Mouse (Mus musculus) megakaryocyte progenitor cell, adult 5-6 weeks (primary cell): ENCODE results near the gene Ltb. TPM values are rescaled to one million over a fixed set of nuclear protein-coding genes. Genes with fewer than 3 reads are reported as not detected.

Source experiments
- ATAC-seq: replicated peaks from 2 replicates; pipeline ENCODE4 v1.8.0; 2016; ENCODE audit warnings: mild to moderate bottlenecking, moderate TSS enrichment, inconsistent platforms; ENCODE audit not compliant: poor library complexity
- total RNA-seq, 2 experiments: library from RNA; stranded (forward) in 1 of 2; stranded (reverse) in 1 of 2; fragments of 157-497, 149-512 nt in 1 of 2; fragments of 200-1000 nt in 1 of 2; gene quantifications; 2 replicates each; pipeline versions ENCODE4 v1.2.3 to v1.2.4; 2015 to 2017

The Ltb gene
- total RNA-seq, 2 experiments from 2014 or later = 0.81 to 4.4 TPM

- peak; percentile 61 for ATAC-seq
Measured at GRCm38 (mm10) chr17:35242015-35242941, 48.0 kb downstream of the Ltb start.

- peak; percentile 5; the same call in 1 of the 2 replicates for ATAC-seq
Measured at GRCm38 (mm10) chr17:35243086-35243485, 48.8 kb downstream of the Ltb start.

GRCm38 (mm10) chr17:35244999-35245398 lies 50.8 kb downstream of the Ltb start:
- no peak for ATAC-seq

Other genes with a start within 250 kb of the Ltb start
Only the 30 nearest of the 39 such genes appear.
- not detected in 2 replicates for gene Vwa7, start 177.9 kb upstream of the Ltb start, total RNA-seq (2015)
- gene Vwa7, start 177.9 kb upstream of the Ltb start, total RNA-seq (2017) = 0.17 TPM in 1 of 2 replicates, not detected in the other
- gene Sapcd1, start 166.4 kb upstream of the Ltb start, total RNA-seq (2015) = 0.93 and 1.9 TPM in 2 replicates
- 1.5 TPM in 1 of 2 replicates, not detected in the other for gene Sapcd1, start 166.4 kb upstream of the Ltb start, total RNA-seq (2017)
- gene Msh5, start 147.7 kb upstream of the Ltb start, total RNA-seq (2015) = 4.2 and 5.7 TPM in 2 replicates
- 2.4 and 3.5 TPM in 2 replicates for gene Msh5, start 147.7 kb upstream of the Ltb start, total RNA-seq (2017)
- 209 and 248 TPM in 2 replicates for gene Clic1, start 144.5 kb upstream of the Ltb start, total RNA-seq (2015)
- gene Clic1, start 144.5 kb upstream of the Ltb start, total RNA-seq (2017) = 225 and 254 TPM in 2 replicates
- gene Ddah2, start 135.4 kb upstream of the Ltb start, total RNA-seq (2015) = 1.8 and 2.6 TPM in 2 replicates
- gene Ddah2, start 135.4 kb upstream of the Ltb start, total RNA-seq (2017) = 1.9 and 3.5 TPM in 2 replicates
- not detected in 2 replicates for gene Ly6g6c, start 129.1 kb upstream of the Ltb start, total RNA-seq (2015)
- not detected in 2 replicates for gene Ly6g6c, start 129.1 kb upstream of the Ltb start, total RNA-seq (2017)
- gene Mpig6b, start 128.3 kb upstream of the Ltb start, total RNA-seq (2015) = not detected in 2 replicates
- gene Mpig6b, start 128.3 kb upstream of the Ltb start, total RNA-seq (2017) = not detected in 2 replicates
- gene Ly6g6e, start 117.5 kb upstream of the Ltb start, total RNA-seq (2015) = not detected in 2 replicates
- gene Ly6g6e, start 117.5 kb upstream of the Ltb start, total RNA-seq (2017) = not detected in 2 replicates
- not detected in 2 replicates for gene Ly6g6d, start 116.4 kb upstream of the Ltb start, total RNA-seq (2015)
- not detected in 2 replicates for gene Ly6g6d, start 116.4 kb upstream of the Ltb start, total RNA-seq (2017)
- gene Ly6g6f, start 108.8 kb upstream of the Ltb start, total RNA-seq (2015) = not detected in 2 replicates
- not detected in 2 replicates for gene Ly6g6f, start 108.8 kb upstream of the Ltb start, total RNA-seq (2017)
- 17.5 and 21.1 TPM in 2 replicates for gene Abhd16a, start 105.2 kb upstream of the Ltb start, total RNA-seq (2015)
- gene Abhd16a, start 105.2 kb upstream of the Ltb start, total RNA-seq (2017) = 22.7 and 26.0 TPM in 2 replicates
- gene Ly6g5c, start 86.2 kb upstream of the Ltb start, total RNA-seq (2015) = not detected in 2 replicates
- gene Ly6g5c, start 86.2 kb upstream of the Ltb start, total RNA-seq (2017) = not detected in 2 replicates
- gene Ly6g5b, start 79.0 kb upstream of the Ltb start, total RNA-seq (2015) = 0.84 and 1.4 TPM in 2 replicates
- gene Ly6g5b, start 79.0 kb upstream of the Ltb start, total RNA-seq (2017) = 0.27 and 0.92 TPM in 2 replicates
- gene Gpank1, start 73.0 kb upstream of the Ltb start, total RNA-seq (2015) = 20.3 and 20.7 TPM in 2 replicates
- gene Gpank1, start 73.0 kb upstream of the Ltb start, total RNA-seq (2017) = 33.9 and 36.8 TPM in 2 replicates
- gene Csnk2b, start 72.4 kb upstream of the Ltb start, total RNA-seq (2015) = 411 and 443 TPM in 2 replicates
- gene Csnk2b, start 72.4 kb upstream of the Ltb start, total RNA-seq (2017) = 375 TPM in 2 replicates
- 1.5 and 3.6 TPM in 2 replicates for gene D17H6S53E, start 68.1 kb upstream of the Ltb start, total RNA-seq (2015)
- gene D17H6S53E, start 68.1 kb upstream of the Ltb start, total RNA-seq (2017) = 7.7 and 7.9 TPM in 2 replicates
- gene Apom, start 62.4 kb upstream of the Ltb start, total RNA-seq (2015) = not detected in 2 replicates
- gene Apom, start 62.4 kb upstream of the Ltb start, total RNA-seq (2017) = not detected in 2 replicates
- 73.9 and 78.5 TPM in 2 replicates for gene Bag6, start 59.3 kb upstream of the Ltb start, total RNA-seq (2015)
- gene Bag6, start 59.3 kb upstream of the Ltb start, total RNA-seq (2017) = 77.3 and 88.5 TPM in 2 replicates
- 228 and 262 TPM in 2 replicates for gene Prrc2a, start 29.5 kb upstream of the Ltb start, total RNA-seq (2015)
- gene Prrc2a, start 29.5 kb upstream of the Ltb start, total RNA-seq (2017) = 59.6 and 63.9 TPM in 2 replicates
- 5.8 and 12.4 TPM in 2 replicates for gene Aif1, start 18.4 kb upstream of the Ltb start, total RNA-seq (2015)
- 8.9 and 11.5 TPM in 2 replicates for gene Aif1, start 18.4 kb upstream of the Ltb start, total RNA-seq (2017)
- 65.2 and 70.1 TPM in 2 replicates for gene Lst1, start 6.0 kb upstream of the Ltb start, total RNA-seq (2015)
- gene Lst1, start 6.0 kb upstream of the Ltb start, total RNA-seq (2017) = 47.2 and 99.6 TPM in 2 replicates
- 18.6 and 33.2 TPM in 2 replicates for gene Tnf, start 7.6 kb downstream of the Ltb start, total RNA-seq (2015)
- gene Tnf, start 7.6 kb downstream of the Ltb start, total RNA-seq (2017) = 11.1 and 16.4 TPM in 2 replicates
- not detected in 2 replicates for gene Lta, start 10.9 kb downstream of the Ltb start, total RNA-seq (2015)
- not detected in 2 replicates for gene Lta, start 10.9 kb downstream of the Ltb start, total RNA-seq (2017)
- gene Gm16181, start 26.4 kb downstream of the Ltb start, total RNA-seq (2015) = not detected in 2 replicates
- gene Gm16181, start 26.4 kb downstream of the Ltb start, total RNA-seq (2017) = not detected in 2 replicates
- gene Atp6v1g2, start 39.2 kb downstream of the Ltb start, total RNA-seq (2015) = 4.1 and 6.9 TPM in 2 replicates
- 1.1 and 2.4 TPM in 2 replicates for gene Atp6v1g2, start 39.2 kb downstream of the Ltb start, total RNA-seq (2017)
- 1.9 and 3.1 TPM in 2 replicates for gene Nfkbil1, start 41.4 kb downstream of the Ltb start, total RNA-seq (2015)
- 6.7 and 8.0 TPM in 2 replicates for gene Nfkbil1, start 41.4 kb downstream of the Ltb start, total RNA-seq (2017)
- 289 and 314 TPM in 2 replicates for gene Ddx39b, start 47.3 kb downstream of the Ltb start, total RNA-seq (2015)
- 188 and 193 TPM in 2 replicates for gene Ddx39b, start 47.3 kb downstream of the Ltb start, total RNA-seq (2017)
- gene H2-D1, start 68.3 kb downstream of the Ltb start, total RNA-seq (2015) = 248 and 262 TPM in 2 replicates
- gene H2-D1, start 68.3 kb downstream of the Ltb start, total RNA-seq (2017) = 464 and 467 TPM in 2 replicates
- not detected in 2 replicates for gene H2-Q1, start 126.0 kb downstream of the Ltb start, total RNA-seq (2015)
- not detected in 2 replicates for gene H2-Q1, start 126.0 kb downstream of the Ltb start, total RNA-seq (2017)
- gene H2-Q2, start 147.8 kb downstream of the Ltb start, total RNA-seq (2015) = not detected in 2 replicates
- not detected in 2 replicates for gene H2-Q2, start 147.8 kb downstream of the Ltb start, total RNA-seq (2017)